Mouse (Mus musculus) brain, embryonic 14.5 days (tissue): ENCODE data around the gene Kif18b.

Source experiments
- CTCF ChIP-seq: fragments of 200-500 bp; IDR thresholded peaks from 2 replicates; pipeline ENCODE4 v1.5.1; 2012; ENCODE audit warnings: inconsistent platforms, mild to moderate bottlenecking, moderate library complexity, borderline replicate concordance; ENCODE audit not compliant: insufficient read depth, insufficient read length; ENCODE audit errors: extremely low read depth
- POLR2A ChIP-seq: fragments of 200-500 bp; IDR thresholded peaks from 2 replicates; pipeline ENCODE4 v1.6.1; 2012; ENCODE audit warnings: mild to moderate bottlenecking, inconsistent platforms, borderline replicate concordance; ENCODE audit not compliant: poor library complexity, insufficient read depth, insufficient read length, severe bottlenecking; ENCODE audit errors: extremely low read depth

DNA sequence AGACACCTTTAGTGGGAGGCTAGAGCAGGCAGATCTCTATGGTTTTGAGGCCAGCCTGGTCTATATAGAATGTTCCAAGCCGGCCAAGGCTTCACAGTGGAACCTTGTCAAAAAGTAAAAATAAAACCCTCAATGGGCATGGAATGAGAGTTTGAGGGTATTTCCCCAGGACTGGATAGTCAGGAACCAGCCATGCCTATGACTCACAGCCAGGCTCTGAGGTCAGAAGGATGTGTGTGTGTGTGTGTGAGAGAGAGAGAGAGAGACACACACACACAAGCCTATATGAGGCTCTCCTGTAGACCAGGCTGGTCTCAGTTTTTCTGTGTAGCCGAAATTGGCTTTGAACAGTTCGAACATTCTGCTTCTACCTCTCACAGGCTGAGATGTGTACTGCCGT is 30.2 kb downstream of the Kif18b start:
- TF ChIP-seq CTCF (no peak), POLR2A (no peak)
